Mouse (Mus musculus) neural tube, embryonic 11.5 days (tissue): ENCODE results near the gene Llgl2. TPM values are rescaled to one million over a fixed set of nuclear protein-coding genes. Genes with fewer than 3 reads are reported as not detected.
"Not testable (repeated sequence)": the region's sequence is repeated elsewhere in the genome, so short reads cannot be mapped to it uniquely, and the experiment has no call there.

Experiments
- ATAC-seq: fragments of 200-750 bp; cut with Nextera tagmentation; 2 replicates; pipeline ENCODE4 v1.8.0; 2017; ENCODE audit warnings: moderate number of reproducible peaks, mild to moderate bottlenecking, moderate TSS enrichment, moderate library complexity; ENCODE audit not compliant: insufficient read depth, low FRiP score, low TSS enrichment
- DNase-seq: peaks from one replicate; pipeline ENCODE4 v3.0.0-alpha.2; 2015; ENCODE audit warnings: low spot score
- H3K27ac ChIP-seq: fragments of 300-500 bp; sonication (generic); 2 replicates; pipeline ENCODE4 v1.5.1; 2014; ENCODE audit warnings: low read depth, mild to moderate bottlenecking, low read length
- H3K27me3 ChIP-seq: fragments of 300-500 bp; sonication (generic); 2 replicates; pipeline ENCODE4 v1.6.1; 2014; ENCODE audit warnings: mild to moderate bottlenecking, low read length, mixed read lengths; ENCODE audit not compliant: control insufficient read depth, insufficient read depth
- H3K36me3 ChIP-seq: fragments of 300-500 bp; sonication (generic); 2 replicates; pipeline ENCODE4 v1.6.1; 2014; ENCODE audit warnings: mild to moderate bottlenecking, low read length, moderate library complexity, mixed read lengths; ENCODE audit not compliant: control insufficient read depth, insufficient read depth
- H3K4me1 ChIP-seq: fragments of 300-500 bp; sonication (generic); 2 replicates; pipeline ENCODE4 v1.6.1; 2014; ENCODE audit warnings: low read length, mixed read lengths; ENCODE audit not compliant: control insufficient read depth, insufficient read depth
- H3K4me2 ChIP-seq: fragments of 300-500 bp; sonication (generic); 2 replicates; pipeline ENCODE4 v1.6.1; 2014; ENCODE audit warnings: low read depth, mild to moderate bottlenecking, moderate library complexity
- H3K4me3 ChIP-seq: fragments of 300-500 bp; sonication (generic); 2 replicates; pipeline ENCODE4 v1.5.1; 2014; ENCODE audit warnings: low read depth, low read length
- H3K9ac ChIP-seq: fragments of 300-500 bp; sonication (generic); 2 replicates; pipeline ENCODE4 v1.6.1; 2014; ENCODE audit warnings: mild to moderate bottlenecking, low read length
- H3K9me3 ChIP-seq: fragments of 300-500 bp; sonication (generic); 2 replicates; pipeline ENCODE4 v1.6.1; 2016; ENCODE audit warnings: low read length; ENCODE audit not compliant: control insufficient read depth
- WGBS: fragments of 180-500 bp; shearing (Covaris S2); extraction: QIAGEN DNeasy Blood & Tissue Kit; methylation state at CpG from one replicate; pipeline ENCODE4 v1.1.7; 2014; 5-methylcytosine and 5-hydroxymethylcytosine counted together
- polyA plus RNA-seq: library from polyadenylated mRNA; unstranded; fragments of >200 nt; fragmentation: Nextera tagmentation; extraction: Ambion mirVana; gene quantifications from 2 replicates; pipeline ENCODE4 v1.2.1, GENCODE M21; 2014

The Llgl2 gene
- polyA plus RNA-seq, 1 experiment from 2014 or later = 6.1 TPM

DNA sequence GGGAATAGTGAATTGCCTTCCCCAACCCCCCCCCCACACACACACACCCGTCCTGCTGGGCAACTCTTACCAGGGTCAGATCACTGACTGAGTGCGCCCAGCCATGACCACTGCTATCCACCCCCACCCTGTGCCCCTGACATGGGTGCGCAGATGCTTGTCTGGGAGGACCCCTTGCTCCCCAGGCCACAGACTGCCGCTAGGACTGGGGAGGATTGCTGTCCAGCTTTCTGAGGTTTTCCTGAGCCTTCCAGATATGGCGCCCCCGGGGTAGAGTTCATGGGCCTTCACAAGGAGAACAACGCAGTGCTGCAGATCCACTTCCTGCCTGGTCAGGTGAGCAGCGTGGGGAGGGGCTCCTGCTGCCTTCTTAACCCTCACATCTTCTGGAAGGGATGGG lies 20.4 kb downstream of the Llgl2 start:
- 80% methylated on average over 8 of the region's 8 CpGs for WGBS
- ATAC-seq = no peak
- H3K9ac ChIP-seq = no peak overlapping the region
- no peak overlapping the region for H3K4me3 ChIP-seq
- H3K27me3 ChIP-seq = no peaks in the 10 kb centered on the region
- DNase-seq = no peak
- peaks cover 10% of the 10 kb centered on the region; the same call in 1 of the 2 replicates for H3K4me1 ChIP-seq
- no peak overlapping the region for H3K27ac ChIP-seq
- H3K36me3 ChIP-seq = no peaks in the 10 kb centered on the region
- no peaks in the 10 kb centered on the region for H3K9me3 ChIP-seq
- H3K4me2 ChIP-seq = no peak overlapping the region

- Histone ChIP-seq H3K36me3 (no peaks in the 10 kb centered on the region), H3K9ac (no peak overlapping the region), H3K4me2 (no peak overlapping the region), H3K27me3 (no peaks in the 10 kb centered on the region), H3K27ac (no peak overlapping the region), H3K9me3 (no peaks in the 10 kb centered on the region), H3K4me1 (peaks cover 7% of the 10 kb centered on the region; the same call in 1 of the 2 replicates), H3K4me3 (no peak overlapping the region)
- DNase-seq (no peak), ATAC-seq (no peak)
- WGBS = 95% methylated on average over 2 of the region's 2 CpGs
These were observed 22.0 kb downstream of the Llgl2 start for GRCm38 (mm10) chr11:115845819-115846218.

DNA sequence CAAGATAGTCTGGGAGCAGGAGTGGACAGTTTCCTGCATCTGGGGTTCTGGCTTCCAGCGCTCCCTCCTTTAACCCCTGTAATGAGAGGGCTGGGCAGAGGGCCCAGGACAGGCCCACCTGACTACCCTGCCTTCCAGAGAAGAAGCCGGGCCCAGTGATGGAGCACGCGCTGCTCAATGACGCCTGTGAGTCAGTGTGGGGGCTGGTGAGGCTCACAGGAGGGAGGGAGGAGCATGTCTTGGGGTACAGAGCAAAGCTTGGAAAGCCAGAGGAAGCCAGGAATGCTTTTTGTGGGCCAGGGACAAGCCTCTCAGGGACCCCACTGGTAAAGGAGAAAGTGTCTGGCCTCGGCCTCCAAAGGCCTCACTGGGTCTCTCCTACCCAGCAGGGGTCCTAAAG lies 30.8 kb downstream of the Llgl2 start:
- Histone ChIP-seq H3K4me3 (no peak overlapping the region), H3K27me3 (peaks cover 22% of the 10 kb centered on the region), H3K36me3 (no peaks in the 10 kb centered on the region; the same call in 1 of the 2 replicates), H3K9ac (no peak overlapping the region), H3K9me3 (no peaks in the 10 kb centered on the region), H3K4me1 (peaks cover 3% of the 10 kb centered on the region; the same call in 1 of the 2 replicates), H3K27ac (no peak overlapping the region), H3K4me2 (no peak overlapping the region)
- DNase-seq = no peak
- no peak for ATAC-seq
- 86% methylated on average over 6 of the region's 6 CpGs for WGBS

DNA sequence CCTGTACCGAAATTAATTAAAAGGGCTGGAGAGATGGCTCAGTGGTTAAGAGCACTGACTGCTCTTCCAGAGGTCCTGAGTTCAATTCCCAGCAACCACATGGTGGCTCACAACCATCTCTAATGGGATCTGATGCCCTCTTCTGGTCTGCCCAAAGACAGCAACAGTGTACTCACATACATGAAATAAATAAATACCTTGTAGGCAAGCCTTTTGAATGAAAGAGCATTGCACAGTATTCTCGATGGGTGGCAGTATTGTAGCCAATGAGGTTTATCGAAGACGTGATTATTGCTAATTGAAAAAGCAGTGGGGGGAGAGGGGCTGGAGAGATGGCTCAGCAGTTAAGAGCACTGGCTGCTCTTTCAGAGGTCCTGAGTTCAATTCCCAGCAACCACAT lies 33.3 kb downstream of the Llgl2 start:
- WGBS = 92% methylated on average over 4 of the region's 4 CpGs
- H3K4me3 ChIP-seq, H3K27ac ChIP-seq, H3K4me1 ChIP-seq, H3K4me2 ChIP-seq, H3K9me3 ChIP-seq, H3K36me3 ChIP-seq, ATAC-seq, DNase-seq, H3K9ac ChIP-seq: not testable (repeated sequence)
- H3K27me3 ChIP-seq = peaks cover 36% of the 10 kb centered on the region

DNA sequence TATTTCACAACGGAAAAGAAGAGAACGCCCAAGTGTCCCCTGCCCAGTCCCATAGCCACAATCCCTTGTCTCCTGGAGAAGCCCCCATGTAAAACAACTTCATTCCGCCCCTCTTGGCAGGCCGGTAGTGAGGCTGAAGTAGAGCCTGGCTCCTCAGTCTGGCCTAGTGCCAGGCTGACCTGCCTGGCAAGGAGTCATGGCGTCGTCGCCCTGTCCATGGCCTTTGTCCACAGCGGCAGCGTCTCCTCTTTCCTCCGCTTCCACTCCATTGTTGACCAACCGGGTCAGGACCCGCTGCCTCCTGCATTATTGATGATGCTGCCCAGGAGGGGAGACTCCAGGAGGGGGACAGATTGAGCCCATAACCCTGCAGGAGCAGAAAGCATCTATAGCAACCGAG lies 34.1 kb downstream of the Llgl2 start:
- H3K4me3 ChIP-seq = no peak overlapping the region

GRCm38 (mm10) chr11:115858354-115858753 lies 34.5 kb downstream of the Llgl2 start, which contains the start of gene Myo15b:
Gene Myo15b, plus strand, starts transcription at chr11:115858406.
- 10% methylated on average over 27 of the region's 27 CpGs for WGBS
- Histone ChIP-seq H3K27ac (no peak within 1 kb of the TSS), H3K4me3 (peak within 1 kb of the TSS; percentile 27), H3K4me2 (peak within 1 kb of the TSS; percentile 41), H3K4me1 (peaks cover 3% of the 10 kb centered on the region; the same call in 1 of the 2 replicates), H3K9ac (peak within 1 kb of the TSS; percentile 26), H3K36me3 (no peaks in the 10 kb centered on the region; the same call in 1 of the 2 replicates), H3K9me3 (no peaks in the 10 kb centered on the region), H3K27me3 (peaks cover 38% of the 10 kb centered on the region)
- no peak for ATAC-seq
- peak; percentile 24 for DNase-seq

More for the DNA sequence above, 34.1 kb downstream of the Llgl2 start:
- Histone ChIP-seq H3K4me2 (no peak overlapping the region), H3K4me1 (peaks cover 3% of the 10 kb centered on the region; the same call in 1 of the 2 replicates), H3K9me3 (no peaks in the 10 kb centered on the region), H3K27me3 (peaks cover 37% of the 10 kb centered on the region), H3K36me3 (no peaks in the 10 kb centered on the region; the same call in 1 of the 2 replicates), H3K9ac (no peak overlapping the region), H3K27ac (no peak overlapping the region)
- DNase-seq = no peak
- ATAC-seq = no peak
- 53% methylated on average over 12 of the region's 13 CpGs for WGBS

GRCm38 (mm10) chr11:115859143-115859945 lies 35.5 kb downstream of the Llgl2 start:
- DNase-seq = peak; percentile 90
- Histone ChIP-seq H3K36me3 (no peaks in the 10 kb centered on the region; the same call in 1 of the 2 replicates), H3K4me1 (peaks cover 3% of the 10 kb centered on the region; the same call in 1 of the 2 replicates), H3K4me2 (peak overlapping the region; percentile 41), H3K27ac (no peak overlapping the region), H3K9ac (peak overlapping the region; percentile 26; the same call in 1 of the 2 replicates), H3K9me3 (no peaks in the 10 kb centered on the region), H3K4me3 (peak overlapping the region; percentile 27), H3K27me3 (peaks cover 38% of the 10 kb centered on the region)
- WGBS = 2% methylated on average over 72 of the region's 75 CpGs
- ATAC-seq = peak; percentile 80

GRCm38 (mm10) chr11:115863895-115864294 lies 40.0 kb downstream of the Llgl2 start:
- Histone ChIP-seq H3K4me1 (no peaks in the 10 kb centered on the region), H3K36me3 (no peaks in the 10 kb centered on the region; the same call in 1 of the 2 replicates), H3K4me2 (no peak overlapping the region), H3K9ac (no peak overlapping the region), H3K27me3 (peaks cover 23% of the 10 kb centered on the region), H3K9me3 (no peaks in the 10 kb centered on the region), H3K27ac (no peak overlapping the region), H3K4me3 (no peak overlapping the region)
- DNase-seq = no peak
- no peak for ATAC-seq
- 89% methylated on average over 8 of the region's 8 CpGs for WGBS

DNA sequence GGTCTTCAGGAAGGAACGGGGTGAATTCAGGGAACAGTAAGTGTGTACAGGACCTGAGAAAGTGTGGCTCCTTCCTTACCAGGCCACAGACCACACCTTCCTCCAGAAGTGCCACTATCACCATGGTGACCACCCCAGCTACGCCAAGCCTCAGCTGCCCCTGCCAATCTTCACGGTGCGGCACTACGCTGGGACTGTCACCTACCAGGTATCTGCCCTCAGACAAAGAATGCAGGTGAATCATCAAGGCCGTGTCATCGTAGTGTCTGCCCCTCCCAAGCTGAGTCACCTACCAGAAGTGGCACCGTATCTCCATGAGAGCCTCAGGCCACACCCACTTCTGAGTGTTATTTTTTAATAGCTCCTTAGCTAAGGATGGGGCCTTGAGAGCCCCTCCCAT lies 45.5 kb downstream of the Llgl2 start:
- Histone ChIP-seq H3K9me3 (no peaks in the 10 kb centered on the region), H3K9ac (no peak overlapping the region), H3K4me2 (no peak overlapping the region), H3K27me3 (no peaks in the 10 kb centered on the region), H3K4me3 (no peak overlapping the region), H3K36me3 (no peaks in the 10 kb centered on the region; the same call in 1 of the 2 replicates), H3K27ac (no peak overlapping the region), H3K4me1 (no peaks in the 10 kb centered on the region)
- no peak for DNase-seq
- 83% methylated on average over 8 of the region's 8 CpGs for WGBS
- no peak for ATAC-seq
